Mouse (Mus musculus) E14TG2a.4 (cell line): ENCODE measurements around the gene Synrg.

Source experiments
- CTCF ChIP-seq: conservative IDR thresholded peaks from 2 replicates; pipeline ENCODE4 v1.5.1; 2014; ENCODE audit warnings: low read length
- POU5F1 ChIP-seq: IDR thresholded peaks from 2 replicates; pipeline ENCODE4 v1.6.1; 2014; ENCODE audit warnings: low read length, borderline replicate concordance

- no peak for TF ChIP-seq CTCF
- TF ChIP-seq POU5F1, result no peak
Observed at GRCm38 (mm10) chr11:84079361-84079760, 115.1 kb downstream of the Synrg start.
